Mouse (Mus musculus): ENCODE measurements at regions not wholly inside any gene's neighbourhood (a gene's known extent, or its start where the extent isn't known, plus 50 kb on each side); places are given as distances from the start of the nearest gene placed in this dataset.

DNA sequence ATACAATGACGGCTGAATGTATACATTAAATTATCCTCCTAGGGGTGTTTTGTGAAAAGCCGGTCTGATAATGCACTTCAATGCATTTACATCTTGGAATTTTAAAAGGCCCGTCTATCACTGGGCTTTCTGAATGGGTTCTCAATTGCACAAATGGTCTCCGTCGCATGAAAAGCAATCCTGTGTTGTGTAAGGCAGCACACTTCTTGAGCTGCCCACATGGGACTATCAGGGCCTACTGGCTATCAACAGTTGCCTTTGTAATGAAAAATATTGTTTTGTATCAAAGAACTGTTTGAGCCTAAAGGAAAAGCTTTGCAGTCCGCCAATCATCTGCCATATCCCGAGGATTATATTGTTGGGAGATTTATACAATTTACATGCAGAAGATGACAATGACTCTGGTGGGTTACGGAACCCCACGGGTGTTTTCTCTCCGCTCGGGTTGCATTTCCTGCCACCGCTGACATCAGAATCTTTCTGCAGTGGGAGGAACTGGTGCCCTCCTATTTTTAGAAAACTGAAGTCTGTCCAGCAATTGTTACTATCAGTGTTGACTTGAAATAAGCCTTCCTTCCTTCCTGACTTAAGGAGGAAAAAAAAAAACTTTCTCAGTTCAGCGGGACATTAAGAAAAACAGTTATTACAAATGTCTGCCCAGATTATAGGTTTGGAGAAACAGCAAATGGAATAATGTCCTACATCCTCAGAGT is 118.7 kb downstream of the Tmem26 start:
- POLR2A ChIA-PET = no interaction called here
- CTCF ChIA-PET = interaction anchor here in 1 of 4 experiments (1.6 kb wide), 1 partner anchor 67 kb away, joined by 4 read pairs; no protein-coding TSS in a partner anchor

DNA sequence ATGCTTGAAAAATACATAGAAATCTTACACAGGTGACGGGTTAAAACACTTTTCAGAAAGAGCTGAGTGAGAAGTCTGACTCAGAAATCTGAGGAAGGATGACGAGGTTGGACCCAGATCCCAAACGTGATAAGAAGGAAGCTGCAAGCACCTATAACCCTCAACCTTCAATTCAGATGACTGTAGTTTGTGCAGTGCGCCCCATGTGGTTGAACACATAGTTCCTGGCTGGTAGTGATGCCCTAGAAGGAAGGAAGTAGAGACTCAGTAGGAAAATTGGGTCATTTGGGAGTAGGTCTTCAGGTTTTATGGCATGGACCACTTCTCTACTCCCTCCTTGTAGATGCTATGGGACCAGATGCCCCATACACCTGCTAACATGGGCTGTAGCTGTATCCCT is 120.6 kb downstream of the Tmem26 start:
- ChIA-PET POLR2A (no interaction called here), CTCF (no interaction called here)

DNA sequence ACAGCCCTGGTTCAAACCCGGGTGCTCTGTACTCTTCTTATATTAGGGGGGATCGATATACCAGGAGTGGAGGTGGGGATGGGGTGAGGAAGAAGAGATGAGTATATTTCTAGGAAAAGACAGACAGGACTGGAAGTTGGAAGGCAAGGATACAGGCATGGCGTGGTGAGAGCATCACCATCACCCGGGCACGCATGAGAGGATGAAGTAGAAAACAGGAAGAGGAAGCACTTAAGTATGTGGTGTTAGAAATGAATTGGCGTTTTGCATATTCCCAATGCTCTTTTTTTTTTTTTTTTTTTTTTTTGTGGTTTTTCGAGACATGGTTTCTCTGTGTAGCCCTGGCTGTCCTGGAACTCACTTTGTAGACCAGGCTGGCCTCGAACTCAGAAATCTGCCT is 121.2 kb downstream of the Tmem26 start:
- POLR2A ChIA-PET = no interaction called here
- CTCF ChIA-PET = no interaction called here

DNA sequence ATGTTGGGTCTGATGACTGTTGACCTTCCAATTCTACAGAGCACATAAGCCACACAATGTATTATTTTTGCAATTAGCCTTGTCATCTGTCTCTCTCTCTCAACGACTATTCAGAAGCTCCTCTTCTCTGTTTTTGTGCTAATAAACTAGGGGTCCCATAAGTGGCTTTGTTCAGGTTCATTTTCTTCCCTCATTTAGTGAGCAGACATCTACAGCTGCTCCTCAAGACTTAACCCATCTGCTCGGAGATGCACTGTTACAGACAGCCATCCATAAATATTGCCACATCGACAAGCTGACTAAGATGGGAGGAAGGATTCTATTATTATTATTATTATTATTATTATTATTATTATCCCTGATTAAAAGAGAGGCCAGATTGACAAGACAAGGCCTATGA is 127.7 kb downstream of the Tmem26 start:
- POLR2A ChIA-PET = no interaction called here
- CTCF ChIA-PET = no interaction called here

DNA sequence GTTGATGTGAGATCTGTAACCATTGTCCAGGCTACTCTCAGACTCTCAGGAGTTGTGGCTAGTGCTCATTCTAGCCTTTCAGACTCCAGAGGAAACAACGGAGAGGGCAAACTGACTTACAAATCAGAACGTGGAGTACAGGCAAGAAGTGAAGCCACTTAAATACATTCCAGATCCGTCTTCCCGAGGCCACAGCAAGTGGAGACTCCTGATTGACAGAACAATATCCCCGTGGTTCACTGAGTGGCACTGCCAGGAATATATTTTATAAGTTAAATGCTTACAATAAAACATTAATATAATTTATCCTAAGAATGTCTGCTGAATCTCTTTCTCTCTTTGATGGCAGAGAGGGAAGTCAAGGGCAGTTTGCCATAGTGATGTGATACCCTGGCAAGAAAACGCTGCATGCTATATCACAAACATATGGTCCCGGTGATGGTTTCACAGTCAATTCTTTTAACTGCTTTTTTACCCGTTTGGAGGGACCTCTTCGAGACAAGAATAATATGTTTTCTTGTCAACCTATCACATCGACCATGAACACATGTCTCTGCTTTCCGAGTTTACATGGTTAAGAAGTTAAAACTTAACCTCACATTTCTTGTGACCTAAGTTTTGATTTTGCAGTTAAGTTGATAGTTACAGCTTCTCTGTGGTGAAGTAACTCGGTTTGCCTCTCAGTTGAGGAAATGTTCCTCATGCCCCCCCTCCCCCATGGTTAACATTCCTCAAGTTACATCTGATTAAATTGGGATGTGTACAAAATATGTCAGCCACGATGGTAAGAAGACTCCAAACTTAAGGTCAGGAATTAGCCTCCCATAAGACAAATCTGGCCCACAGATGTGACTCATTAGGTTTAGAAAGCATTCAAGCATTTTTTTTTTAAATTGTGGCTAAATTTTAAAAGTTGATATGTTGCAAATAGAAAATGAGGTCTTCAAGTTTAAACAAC is 132.8 kb downstream of the Tmem26 start:
- ChIA-PET POLR2A (no interaction called here), CTCF (no interaction called here)

DNA sequence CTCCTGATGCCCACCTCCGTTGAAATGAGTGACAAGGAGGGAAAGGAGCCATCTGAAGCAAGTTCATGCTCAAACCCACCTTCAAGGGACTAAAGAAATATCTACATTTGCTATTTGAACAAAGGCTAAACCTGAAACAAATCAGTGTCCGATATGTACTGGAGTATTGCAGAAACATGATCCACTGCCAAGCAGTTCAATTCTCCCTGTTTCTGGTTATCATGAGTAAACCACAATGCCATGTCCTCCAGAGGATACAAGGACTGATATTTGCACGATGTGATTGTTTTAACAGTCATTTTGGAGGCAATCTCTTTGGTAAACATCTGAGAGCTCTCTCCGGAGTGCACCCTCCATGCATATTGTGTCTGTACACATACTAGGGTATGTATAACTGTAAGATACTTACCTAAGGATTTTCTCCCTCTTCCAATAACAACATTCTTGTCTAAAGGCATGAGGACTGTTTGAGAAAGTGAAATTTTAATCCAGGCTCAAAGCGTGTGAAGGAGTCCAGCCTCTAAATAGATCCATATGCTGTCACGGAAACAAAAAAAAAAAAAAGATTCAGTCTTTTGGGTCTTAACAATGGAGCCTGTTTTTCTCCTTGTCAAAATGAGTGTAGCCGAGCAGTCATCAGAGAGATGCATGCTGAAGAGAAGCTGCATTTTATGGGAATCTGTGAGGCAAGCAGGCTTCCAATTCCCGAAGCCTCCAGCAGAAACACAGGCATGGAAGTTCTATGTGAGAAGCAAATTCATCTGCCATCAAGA is 141.3 kb downstream of the Tmem26 start:
- CTCF ChIA-PET = no interaction called here
- POLR2A ChIA-PET = no interaction called here

DNA sequence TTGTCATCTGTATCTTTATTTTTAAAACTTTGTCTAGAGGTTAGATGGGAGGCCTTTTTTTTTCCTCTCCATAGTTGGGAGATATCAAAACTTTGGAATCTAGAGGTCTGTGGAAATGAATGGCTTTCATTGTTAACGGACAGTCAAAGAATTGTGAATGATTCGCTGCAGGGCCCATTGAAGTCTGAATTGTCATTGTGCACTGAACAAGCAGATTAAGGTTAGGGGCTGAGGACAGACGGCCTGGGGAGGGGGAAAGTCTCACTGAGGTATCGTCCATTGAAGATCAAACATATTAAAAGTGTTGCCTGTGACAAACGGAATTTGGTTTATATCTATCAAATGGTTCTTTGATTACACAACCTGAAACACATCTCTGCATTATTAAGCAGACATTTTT is 142.3 kb downstream of the Tmem26 start:
- ChIA-PET CTCF (no interaction called here), POLR2A (no interaction called here)

DNA sequence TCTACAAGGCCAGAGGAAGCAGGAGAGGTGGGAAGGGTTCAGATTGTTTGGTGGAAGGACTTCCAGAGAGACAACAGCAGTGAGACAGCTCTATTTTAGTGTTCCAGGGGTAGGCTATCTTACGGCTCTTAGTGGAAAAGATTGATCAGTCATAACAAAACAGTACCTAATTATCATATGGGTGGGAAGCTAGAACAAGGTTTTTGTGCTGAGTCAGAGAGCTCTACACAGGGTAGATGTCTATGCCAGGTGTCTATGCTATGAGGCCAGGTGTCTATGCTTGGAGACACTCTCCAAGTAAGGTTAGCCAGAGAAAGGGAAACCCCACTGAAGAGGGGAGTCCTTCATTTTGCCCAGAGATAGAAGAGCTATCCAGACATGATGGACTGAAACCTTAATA is 143.9 kb downstream of the Tmem26 start:
- ChIA-PET CTCF (no interaction called here), POLR2A (no interaction called here)

DNA sequence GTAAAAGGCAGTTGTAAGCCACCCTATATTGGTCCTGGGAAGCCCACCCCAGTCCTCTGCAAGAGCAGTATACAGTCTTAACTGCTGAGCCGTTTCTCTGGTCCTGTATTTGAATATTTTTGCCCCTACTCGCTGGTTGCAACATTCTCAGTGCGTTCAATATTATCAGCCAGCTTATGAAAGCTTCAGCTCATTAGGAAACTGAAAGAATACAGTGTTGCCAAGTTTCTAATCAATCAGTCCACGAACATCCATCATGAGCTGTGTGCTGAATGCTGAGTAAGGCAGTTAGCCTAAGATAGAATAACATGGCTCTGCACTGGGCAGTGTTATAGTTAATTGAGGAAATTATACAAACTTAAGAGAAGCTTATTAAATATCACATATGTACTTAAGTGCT is 148.7 kb downstream of the Tmem26 start:
- POLR2A ChIA-PET = no interaction called here
- CTCF ChIA-PET = no interaction called here

DNA sequence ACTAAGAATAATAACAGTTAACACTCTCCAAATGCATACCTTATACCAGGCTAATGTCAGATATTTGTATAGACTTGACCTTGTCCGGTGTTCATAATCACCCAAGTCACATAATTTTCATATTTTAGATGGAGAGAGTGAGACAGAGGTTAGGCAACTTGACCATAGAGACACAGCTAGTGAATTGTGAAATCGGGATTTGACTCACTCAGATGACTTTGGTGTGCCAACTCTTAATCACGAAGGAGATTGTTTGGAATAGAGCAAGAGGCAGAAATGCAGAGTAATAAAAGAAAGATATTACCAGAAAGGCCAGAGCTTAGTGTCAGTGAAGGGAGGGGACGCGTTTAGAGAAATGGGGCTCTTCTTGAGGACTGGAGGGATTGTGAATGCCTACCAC is 152.2 kb downstream of the Tmem26 start:
- ChIA-PET CTCF (no interaction called here), POLR2A (no interaction called here)

DNA sequence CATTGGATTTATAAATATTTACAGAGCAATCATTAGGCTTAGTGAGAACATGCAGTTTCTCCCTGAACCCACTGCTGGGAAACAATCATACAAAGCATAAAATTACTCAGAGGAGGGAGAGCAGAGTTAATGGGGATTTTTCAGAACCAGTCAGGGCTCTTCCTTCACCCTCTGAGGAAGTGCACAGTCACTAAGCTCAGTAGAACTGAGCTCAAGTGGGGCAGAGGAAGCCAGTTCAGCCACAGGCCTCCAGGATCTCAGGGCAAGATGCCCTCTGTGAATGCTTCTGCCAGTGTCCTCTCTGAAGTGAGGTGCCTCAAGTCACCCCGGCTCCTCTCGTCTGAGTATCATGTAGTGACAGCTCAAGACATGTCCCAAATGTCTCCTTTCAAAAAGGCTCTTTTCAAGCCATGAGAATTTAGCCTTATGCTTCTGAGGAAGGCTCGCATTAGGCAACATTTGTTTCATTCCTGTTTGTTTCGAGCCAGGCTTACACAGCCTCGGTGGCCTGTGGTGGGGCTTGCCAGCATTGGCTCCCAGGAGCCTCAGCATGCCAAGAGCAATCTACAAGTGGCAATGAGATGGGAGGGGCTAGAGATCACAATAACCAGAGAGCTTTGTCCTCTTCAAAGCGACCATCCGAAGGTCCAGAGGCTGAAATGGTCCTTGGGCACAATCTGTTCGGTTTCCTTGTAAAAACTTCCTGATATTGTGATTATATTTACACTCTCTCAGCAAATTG is 169.8 kb downstream of the Tmem26 start:
- CTCF ChIA-PET = interaction anchor here in 1 of 4 experiments (0.7 kb wide), 1 partner anchor 10 kb away, joined by 3 read pairs; no protein-coding TSS in a partner anchor
- POLR2A ChIA-PET = interaction anchor here in 1 of 4 experiments (0.7 kb wide), 1 partner anchor 1036 kb away, joined by 5 read pairs; no protein-coding TSS in a partner anchor

DNA sequence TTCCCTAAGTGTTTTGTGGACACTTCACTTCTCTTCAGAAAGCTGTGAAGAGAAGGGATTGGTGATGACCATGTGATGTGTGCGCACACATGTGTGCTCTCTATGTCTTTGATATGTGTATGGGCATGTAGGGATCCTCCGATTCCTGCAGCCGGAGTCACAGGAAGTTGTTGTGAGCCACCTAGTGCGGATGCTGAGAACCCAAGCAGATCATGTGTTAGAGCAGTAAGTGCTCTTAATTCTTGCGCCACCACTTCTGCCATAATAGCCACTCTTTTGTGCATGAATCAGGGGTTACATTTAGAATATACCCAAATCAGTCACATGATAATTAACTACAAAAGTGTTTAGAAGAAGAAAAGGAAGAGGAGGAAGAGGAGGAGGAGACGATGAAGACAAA is 170.7 kb downstream of the Tmem26 start:
- ChIA-PET POLR2A (no interaction called here), CTCF (no interaction called here)

DNA sequence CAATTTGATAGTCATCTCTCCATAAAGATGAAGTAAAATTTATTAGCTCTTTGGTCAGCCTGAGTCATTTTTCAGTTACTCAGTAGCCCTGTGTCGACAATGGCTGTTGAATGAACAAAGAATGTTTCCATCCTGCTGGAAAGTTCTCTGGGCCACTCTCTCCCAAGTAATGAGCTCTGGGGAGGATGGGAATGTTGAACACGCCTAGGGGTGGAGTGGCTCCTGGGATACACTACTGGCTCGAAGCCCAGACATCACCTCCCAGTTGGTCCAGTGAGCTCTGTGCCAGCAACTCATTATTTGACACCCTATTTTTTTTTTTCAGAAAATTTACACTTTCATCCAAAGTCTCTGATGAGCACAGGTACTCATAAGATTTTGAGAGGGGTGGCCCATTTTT is 174.1 kb downstream of the Tmem26 start:
- POLR2A ChIA-PET = interaction anchor here in 1 of 4 experiments (0.6 kb wide), 1 partner anchor 1862 kb away, joined by 3 read pairs; no protein-coding TSS in a partner anchor
- CTCF ChIA-PET = no interaction called here

DNA sequence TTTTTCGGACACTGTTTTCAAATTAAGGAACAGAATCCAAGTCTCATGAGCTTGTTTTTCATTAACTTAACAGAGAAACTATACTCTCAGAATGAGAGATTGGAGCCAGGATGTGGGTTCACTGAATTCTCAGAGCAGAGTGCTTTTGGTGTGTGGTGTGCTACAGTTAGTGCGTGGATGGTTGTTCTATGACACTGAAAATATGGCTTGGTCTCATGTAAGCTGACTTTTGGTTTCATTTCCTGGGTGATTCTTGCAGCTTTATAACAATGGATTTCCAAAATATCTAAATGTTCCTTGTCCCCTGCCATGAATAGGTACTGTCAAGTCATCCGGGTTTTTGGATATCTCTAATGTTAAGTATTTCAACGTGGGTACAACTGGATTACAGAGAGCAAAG is 177.7 kb downstream of the Tmem26 start:
- POLR2A ChIA-PET = no interaction called here
- CTCF ChIA-PET = no interaction called here

DNA sequence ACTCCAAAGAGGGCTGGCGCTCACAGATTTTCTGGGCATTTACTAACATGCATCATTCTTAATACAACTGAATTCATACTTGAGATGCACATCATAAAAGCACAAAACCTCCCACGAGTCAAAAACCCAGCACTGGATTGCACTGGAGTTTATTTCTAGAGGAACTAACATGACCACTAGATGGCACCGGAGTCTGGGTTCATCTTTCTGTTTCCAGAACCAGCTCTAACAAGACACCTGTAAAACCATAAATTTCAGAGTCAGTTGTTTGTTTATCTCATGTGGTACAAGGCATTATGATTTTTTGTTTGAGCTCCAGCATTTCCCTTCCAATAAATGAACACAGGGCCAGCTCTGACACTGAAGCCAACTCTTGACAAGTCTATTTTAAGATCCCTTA is 179.2 kb downstream of the Tmem26 start:
- ChIA-PET CTCF (interaction anchor here (0.5 to 2.1 kb wide), 26 partner anchors 9 to 1419 kb away, joined by 3 to 10 read pairs (median 3); no protein-coding TSS in a partner anchor), POLR2A (no interaction called here)

DNA sequence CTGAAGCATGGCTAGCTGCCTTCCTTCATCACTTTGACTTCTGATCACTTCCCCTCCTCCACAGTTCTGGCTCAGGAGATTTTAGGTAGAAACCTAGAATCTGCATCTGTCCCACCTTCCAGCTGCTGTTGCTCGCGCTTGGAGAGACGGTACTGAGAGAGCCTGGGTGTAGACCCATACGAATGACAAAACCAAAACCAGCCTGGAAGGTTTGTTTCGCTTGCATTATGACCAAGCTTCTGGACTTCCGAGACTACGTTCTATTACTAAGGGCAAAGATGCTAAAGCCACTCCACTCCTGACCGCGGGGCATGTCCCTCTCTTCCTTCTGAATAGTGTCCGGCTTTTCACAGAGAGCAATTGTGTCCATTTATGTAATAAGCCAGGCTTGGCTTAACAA is 180.9 kb downstream of the Tmem26 start:
- POLR2A ChIA-PET = no interaction called here
- CTCF ChIA-PET = interaction anchor here in 2 of 4 experiments (0.6 to 1.1 kb wide), 4 partner anchors 45 to 207 kb away, joined by 3 to 5 read pairs (median 3); no protein-coding TSS in a partner anchor

DNA sequence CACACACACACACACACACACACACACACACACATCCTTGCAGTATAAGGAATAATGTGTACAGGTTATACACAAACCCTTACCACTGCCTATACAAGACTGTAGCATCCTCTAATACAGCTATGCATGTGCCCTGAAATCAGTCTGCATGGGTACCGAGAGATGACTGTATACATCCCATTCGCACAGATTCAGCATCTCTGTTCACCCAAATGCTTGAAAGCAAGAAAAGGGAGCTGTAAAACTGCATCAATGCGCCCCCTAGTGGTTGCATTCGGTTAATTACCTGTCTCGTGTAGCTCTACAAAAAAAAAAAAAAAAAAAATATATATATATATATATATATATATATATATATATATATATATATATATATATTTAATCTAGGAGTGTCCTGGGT is 184.8 kb downstream of the Tmem26 start:
- POLR2A ChIA-PET = interaction anchor here in 1 of 4 experiments (0.5 to 1.0 kb wide), 5 partner anchors 116 to 1107 kb away, joined by 3 to 6 read pairs (median 3); no protein-coding TSS in a partner anchor
- CTCF ChIA-PET = interaction anchor here (0.5 to 1.6 kb wide), 33 partner anchors 15 to 667 kb away, joined by 3 to 13 read pairs (median 4); partner anchors contain the start of gene Cdk1 (in 1 of the 4)

DNA sequence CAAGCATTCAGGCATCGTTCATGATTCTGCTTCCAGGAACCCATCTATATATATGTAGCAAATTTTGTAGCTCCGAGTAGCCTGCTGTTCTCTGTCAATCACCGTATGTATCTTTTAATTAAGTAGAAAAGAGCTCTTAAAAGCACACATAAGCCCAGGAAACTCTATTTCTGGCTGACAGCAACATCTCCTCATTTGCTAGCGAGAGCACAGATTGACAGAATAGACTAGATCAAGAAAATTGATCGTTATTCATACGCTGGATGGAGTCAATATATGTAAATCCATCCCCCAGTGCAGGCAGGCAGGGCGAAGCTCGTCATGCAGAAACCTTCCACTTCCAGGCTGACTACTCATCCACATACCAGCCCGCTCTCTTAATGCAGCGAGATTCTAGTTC is 185.6 kb downstream of the Tmem26 start:
- CTCF ChIA-PET = interaction anchor here (0.6 to 1.6 kb wide), 19 partner anchors 15 to 444 kb away, joined by 3 to 13 read pairs (median 3); partner anchors contain the start of gene Cdk1 (in 1 of the 4)
- POLR2A ChIA-PET = interaction anchor here in 1 of 4 experiments (0.5 kb wide), 1 partner anchor 406 kb away, joined by 3 read pairs; no protein-coding TSS in a partner anchor

DNA sequence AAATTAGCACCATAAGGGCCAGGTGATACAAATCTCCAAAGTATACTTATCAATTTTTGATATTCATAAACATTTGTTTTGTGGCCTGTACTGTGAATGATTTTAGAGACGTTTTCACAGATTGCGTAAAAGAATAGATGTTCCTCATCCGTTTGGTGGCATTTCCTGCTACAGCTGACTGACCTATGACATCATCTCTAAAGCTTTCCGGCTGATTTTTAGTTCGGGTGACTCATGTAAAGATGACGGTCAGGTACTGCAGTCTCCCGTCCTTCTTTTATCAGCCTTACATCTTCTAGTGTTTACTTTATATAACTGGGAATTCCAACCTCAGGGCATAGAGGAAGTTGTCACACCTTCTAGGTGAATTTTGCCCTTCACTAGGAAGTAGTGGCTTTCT is 192.7 kb downstream of the Tmem26 start:
- ChIA-PET CTCF (no interaction called here), POLR2A (no interaction called here)
